In genomic region chr8:88570293-88570998, GRCm38 (mm10) we compare ENCODE assay signal across 8 mouse cellular contexts. TPM values are rescaled to one million over a fixed set of nuclear protein-coding genes. Genes with fewer than 3 reads are reported as not detected.
DNase-seq lines count a peak whose midpoint lies in the region; ATAC-seq and TF ChIP-seq lines count a peak whose summit lies in the region.

No protein-coding gene starts in this region.

- no peak for TF ChIP-seq CTCF in gastrocnemius, adult 2 months (IDR thresholded peaks at IDR 0.05)

- intact Hi-C loops in gastrocnemius, adult 2 months (cut with DNase I) = no loop called here

- peak overlapping the region; percentile 48; the same call in 1 of the 2 replicates for H3K27ac ChIP-seq in gastrocnemius, adult 2 months
- peak overlapping the region; percentile 64 for H3K27ac ChIP-seq in intestine, embryonic 16.5 days (ENCODE audit: low read length)

- no peaks in the 10 kb centered on the region for H3K27me3 ChIP-seq in intestine, embryonic 16.5 days (replicated peaks; ENCODE audit: control insufficient read depth, insufficient read depth, low read length)

- DNase-seq in gastrocnemius, adult 2 months = no peak
- no peak for DNase-seq in gastrocnemius, postnatal 25 days
- DNase-seq in ovary, postnatal 36 days (ENCODE audit: low spot score) = peak; percentile 66
- no peak for DNase-seq in ovary, postnatal 14 days (ENCODE audit: low spot score)
- no peak for DNase-seq in frontal cortex, postnatal 10 days (ENCODE audit: low spot score in 2 of 2)
- DNase-seq in T-cell, adult 2 months (ENCODE audit: low spot score) = no peak

- H3K9ac ChIP-seq in intestine, embryonic 16.5 days (ENCODE audit: low read depth, low read length) = peak overlapping the region; percentile 10; the same call in 1 of the 2 replicates

- WGBS in intestine, embryonic 16.5 days = 40% methylated on average over 10 of the region's 10 CpGs

- peaks cover 57% of the 10 kb centered on the region for H3K4me1 ChIP-seq in intestine, embryonic 16.5 days (ENCODE audit: control insufficient read depth, insufficient read depth, low read length)

- H3K4me3 ChIP-seq in gastrocnemius, adult 2 months = no peak overlapping the region
- H3K4me3 ChIP-seq in intestine, embryonic 16.5 days (ENCODE audit: low read length) = no peak overlapping the region

- no peak overlapping the region for H3K4me2 ChIP-seq in intestine, embryonic 16.5 days (ENCODE audit: low read depth, low read length)

- H3K9me3 ChIP-seq in intestine, embryonic 16.5 days (ENCODE audit: control insufficient read depth, low read length) = no peaks in the 10 kb centered on the region

- no peaks in the 10 kb centered on the region for H3K36me3 ChIP-seq in intestine, embryonic 16.5 days (ENCODE audit: control insufficient read depth, insufficient read depth, low read length)

- ATAC-seq in intestine, embryonic 16.5 days = peak; percentile 62
- ATAC-seq in neutrophil, adult 5-6 weeks (ENCODE audit: extremely low read depth, insufficient number of reproducible peaks, low FRiP score, poor library complexity, severe bottlenecking) = peak; percentile 21; the same call in 1 of the 2 replicates

RNA-seq across cellular contexts. Expression of gene Nkd1, which starts 49.3 kb away (rescaled TPM):
- total RNA-seq in gastrocnemius, adult 2 months (2021) = 1 to 10 TPM in 1 of 2 experiments, under 1 TPM in 1; 0.82 to 1.7 TPM
- total RNA-seq in gastrocnemius, postnatal 25 days (2021) = 1 to 10 TPM; 1.5 to 2.5 TPM
- 27.8 and 28.4 TPM in 2 replicates for polyA plus RNA-seq in intestine, embryonic 16.5 days (2015; fragmentation: Nextera tagmentation; extraction: Ambion mirVana)
- not detected in 2 replicates for total RNA-seq in neutrophil, adult 5-6 weeks (2017)
